20 mouse cellular contexts compared by ENCODE assay signal in genomic region chr7:44661219-44661618, GRCm38 (mm10). TPM values are rescaled to one million over a fixed set of nuclear protein-coding genes. Genes with fewer than 3 reads are reported as not detected.
A peak's percentile ranks its signal among the peaks of the same experiment; 100 is the strongest.
DNase-seq lines count a peak whose midpoint lies in the region; ATAC-seq lines count a peak whose summit lies in the region.
"Had no signal": no experiment of that assay in that cellular context is flagged by ENCODE, and none has a peak within 500 bp of the region (broad histone marks: within the 10 kb centered on the region; RNA-seq: fewer than 3 reads in every experiment).

No protein-coding gene starts in this region.

- ATAC-seq in intestine, embryonic 16.5 days: no peak
- ATAC-seq: forebrain, embryonic 16.5 days; midbrain, embryonic 13.5 days had no signal

- no peaks in the 10 kb centered on the region for H3K36me3 ChIP-seq in midbrain, embryonic 10.5 days
- no peaks in the 10 kb centered on the region; the same call in 1 of the 2 replicates for H3K36me3 ChIP-seq in intestine, embryonic 16.5 days (ENCODE audit: control insufficient read depth, insufficient read depth, low read length)
- H3K36me3 ChIP-seq: hindbrain, embryonic 15.5 days; limb, embryonic 10.5 days; midbrain, embryonic 13.5 days had no signal

- no peak overlapping the region for H3K4me2 ChIP-seq in intestine, embryonic 16.5 days (ENCODE audit: low read depth, low read length)
- H3K4me2 ChIP-seq: hindbrain, embryonic 15.5 days; midbrain, embryonic 13.5 days had no signal

- peak; percentile 62 for DNase-seq in left cerebral cortex, adult 11 months (ENCODE audit: low spot score)
- no peak for DNase-seq in left cerebral cortex, postnatal 4 days
- peak; percentile 63 to 89 for DNase-seq in frontal cortex, postnatal 36 days (ENCODE audit: low spot score in 2 of 2)
- peak; percentile 83 to 84 for DNase-seq in layer of hippocampus, postnatal 36 days
- DNase-seq in right cerebral cortex, postnatal 14 days: peak; percentile 46
- no peak for DNase-seq in midbrain, embryonic 10.5 days (ENCODE audit: low spot score)
- DNase-seq in kidney, adult 18-20 months: no peak
- DNase-seq: adrenal gland, adult 2 months; cerebellum, postnatal 25 days; heart, adult 11 months; kidney, adult 8-10 months; thymus, adult 18-20 months had no signal

- 79% methylated on average over 5 of the region's 5 CpGs for WGBS in midbrain, embryonic 10.5 days
- 79% methylated on average over 5 of the region's 5 CpGs for WGBS in intestine, embryonic 16.5 days

- H3K4me3 ChIP-seq in midbrain, embryonic 10.5 days: no peak overlapping the region
- H3K4me3 ChIP-seq in intestine, embryonic 16.5 days (ENCODE audit: low read length): no peak overlapping the region
- H3K4me3 ChIP-seq: hindbrain, embryonic 15.5 days; limb, embryonic 10.5 days; midbrain, embryonic 13.5 days had no signal

- intact Hi-C loops in left cerebral cortex, postnatal 4 days (cut with DNase I): no loop called here

- peaks cover 1% of the 10 kb centered on the region; the same call in 1 of the 2 replicates for H3K9me3 ChIP-seq in midbrain, embryonic 10.5 days (replicated peaks)
- H3K9me3 ChIP-seq in intestine, embryonic 16.5 days (ENCODE audit: control insufficient read depth, low read length): no peaks in the 10 kb centered on the region
- H3K9me3 ChIP-seq: hindbrain, embryonic 15.5 days; limb, embryonic 10.5 days; midbrain, embryonic 13.5 days had no signal

- no peaks in the 10 kb centered on the region for H3K27me3 ChIP-seq in midbrain, embryonic 10.5 days (ENCODE audit: low read depth, poor library complexity, severe bottlenecking)
- no peaks in the 10 kb centered on the region for H3K27me3 ChIP-seq in intestine, embryonic 16.5 days (replicated peaks; ENCODE audit: control insufficient read depth, insufficient read depth, low read length)
- H3K27me3 ChIP-seq: hindbrain, embryonic 15.5 days; midbrain, embryonic 13.5 days had no signal

- no peak overlapping the region for H3K27ac ChIP-seq in midbrain, embryonic 10.5 days (replicated peaks)
- no peak overlapping the region for H3K27ac ChIP-seq in intestine, embryonic 16.5 days (ENCODE audit: low read length)
- H3K27ac ChIP-seq: hindbrain, embryonic 15.5 days; limb, embryonic 10.5 days; liver, embryonic 14.5 days; midbrain, embryonic 13.5 days had no signal

- no peak overlapping the region for H3K9ac ChIP-seq in intestine, embryonic 16.5 days (ENCODE audit: low read depth, low read length)
- H3K9ac ChIP-seq: hindbrain, embryonic 15.5 days; liver, embryonic 14.5 days; midbrain, embryonic 13.5 days had no signal

- no peaks in the 10 kb centered on the region for H3K4me1 ChIP-seq in midbrain, embryonic 10.5 days
- peaks cover 10% of the 10 kb centered on the region for H3K4me1 ChIP-seq in intestine, embryonic 16.5 days (ENCODE audit: control insufficient read depth, insufficient read depth, low read length)
- H3K4me1 ChIP-seq: hindbrain, embryonic 15.5 days; midbrain, embryonic 13.5 days had no signal

RNA-seq across cellular contexts. Expression of gene Myh14, which starts 9.4 kb away (rescaled TPM):
- total RNA-seq in left cerebral cortex, postnatal 4 days (2021): 1 to 10 TPM; 3.0 to 5.7 TPM
- 10 to 100 TPM; 27.7 to 28.1 TPM for total RNA-seq in layer of hippocampus, postnatal 36 days (2021)
- 1.0 and 1.1 TPM in 2 replicates for polyA plus RNA-seq in midbrain, embryonic 10.5 days (2016; fragmentation: Nextera tagmentation; extraction: Ambion mirVana)
- polyA plus RNA-seq in intestine, embryonic 16.5 days (2015; fragmentation: Nextera tagmentation; extraction: Ambion mirVana): 70.3 and 81.3 TPM in 2 replicates

RNA-seq across cellular contexts. Expression of gene Izumo2, which starts 47.3 kb away (rescaled TPM):
- total RNA-seq in left cerebral cortex, postnatal 4 days (2021): not detected
- total RNA-seq in layer of hippocampus, postnatal 36 days (2021): not detected
- polyA plus RNA-seq in midbrain, embryonic 10.5 days (2016; fragmentation: Nextera tagmentation; extraction: Ambion mirVana): not detected in 2 replicates
- not detected in 2 replicates for polyA plus RNA-seq in intestine, embryonic 16.5 days (2015; fragmentation: Nextera tagmentation; extraction: Ambion mirVana)
- total RNA-seq: adrenal gland, adult 2 months had no signal
- polyA plus RNA-seq: adrenal gland, adult 2 months; embryonic facial prominence, embryonic 11.5 days; forebrain, embryonic 16.5 days; heart, postnatal 0 days; hindbrain, embryonic 15.5 days; limb, embryonic 10.5 days; liver, embryonic 14.5 days; midbrain, embryonic 13.5 days had no signal

Comparison
In these comparisons a context has a peak if more than half of its experiments do, and no peak if none do; other contexts are left out.
1. DNase-seq: peak in left cerebral cortex, adult 11 months (single experiment), frontal cortex, postnatal 36 days (2 of 2), layer of hippocampus, postnatal 36 days (2 of 2) and right cerebral cortex, postnatal 14 days (single experiment); none in left cerebral cortex, postnatal 4 days (single experiment), midbrain, embryonic 10.5 days (single experiment) and kidney, adult 18-20 months (single experiment).
2. RNA of gene Myh14, which starts 9.4 kb away (total RNA-seq): 27.7 to 28.1 TPM in layer of hippocampus, postnatal 36 days; 3.0 to 5.7 TPM in left cerebral cortex, postnatal 4 days; every median in the first group is over 4 times any median in the second.